Mouse (Mus musculus) hindbrain, postnatal 0 days (tissue): ENCODE measurements around the gene Dlg2. TPM values are rescaled to one million over a fixed set of nuclear protein-coding genes. Genes with fewer than 3 reads are reported as not detected.

ENCODE experiments used
- ATAC-seq: fragments of 200-750 bp; cut with Nextera tagmentation; 2 replicates; pipeline ENCODE4 v1.8.0; 2017; ENCODE audit warnings: mild to moderate bottlenecking, moderate TSS enrichment, moderate library complexity
- DNase-seq: peaks from one replicate; pipeline ENCODE4 v3.0.0-alpha.2; 2015; ENCODE audit warnings: low spot score
- H3K27ac ChIP-seq: fragments of 300-500 bp; sonication (generic); 2 replicates; pipeline ENCODE4 v1.5.1; 2014; ENCODE audit warnings: mild to moderate bottlenecking
- H3K27me3 ChIP-seq: fragments of 300-500 bp; sonication (generic); 2 replicates; pipeline ENCODE4 v1.6.1; 2014; ENCODE audit warnings: low read length, mixed read lengths; ENCODE audit not compliant: insufficient read depth
- H3K36me3 ChIP-seq: fragments of 300-500 bp; sonication (generic); 2 replicates; pipeline ENCODE4 v1.6.1; 2014; ENCODE audit warnings: low read length, mixed read lengths; ENCODE audit not compliant: insufficient read depth
- H3K4me1 ChIP-seq: fragments of 300-500 bp; sonication (generic); 2 replicates; pipeline ENCODE4 v1.6.1; 2014; ENCODE audit warnings: antibody characterized with exemption, low read length, mixed read lengths; ENCODE audit not compliant: insufficient read depth
- H3K4me2 ChIP-seq: fragments of 300-500 bp; sonication (generic); 2 replicates; pipeline ENCODE4 v1.6.1; 2014; ENCODE audit warnings: low read depth, mild to moderate bottlenecking, low read length, moderate library complexity, mixed read lengths
- H3K4me3 ChIP-seq: fragments of 300-500 bp; sonication (generic); 2 replicates; pipeline ENCODE4 v1.5.1; 2014; ENCODE audit warnings: low read length
- H3K9ac ChIP-seq: fragments of 300-500 bp; sonication (generic); replicated peaks from 2 replicates; pipeline ENCODE4 v1.6.1; 2014; ENCODE audit warnings: mild to moderate bottlenecking, low read length, moderate library complexity, mixed read lengths
- H3K9me3 ChIP-seq: fragments of 300-500 bp; sonication (generic); 2 replicates; pipeline ENCODE4 v1.6.1; 2016; ENCODE audit warnings: low read length, mixed read lengths
- CTCF ChIP-seq: IDR thresholded peaks from 2 replicates; pipeline ENCODE4 v1.5.1; 2016; ENCODE audit warnings: antibody characterized with exemption, control low read depth, low read depth
- WGBS: fragments of 180-500 bp; shearing (Covaris S2); extraction: QIAGEN DNeasy Blood & Tissue Kit; methylation state at CpG from one replicate; pipeline ENCODE4 v1.1.7; 2014; 5-methylcytosine and 5-hydroxymethylcytosine counted together
- polyA plus RNA-seq: library from polyadenylated mRNA; unstranded; fragments of >200 nt; fragmentation: Nextera tagmentation; extraction: Ambion mirVana; gene quantifications from 2 replicates; pipeline ENCODE4 v1.2.1, GENCODE M21; 2015
- total RNA-seq: library from RNA; depleted of rRNA; stranded (reverse); fragments of >200 nt; gene quantifications from 2 replicates; pipeline ENCODE4 v1.2.3, GENCODE M21; 2014

Dlg2 gene
- total and polyA plus RNA-seq, 2 experiments from 2014 or later = 20.4 to 113 TPM

DNA sequence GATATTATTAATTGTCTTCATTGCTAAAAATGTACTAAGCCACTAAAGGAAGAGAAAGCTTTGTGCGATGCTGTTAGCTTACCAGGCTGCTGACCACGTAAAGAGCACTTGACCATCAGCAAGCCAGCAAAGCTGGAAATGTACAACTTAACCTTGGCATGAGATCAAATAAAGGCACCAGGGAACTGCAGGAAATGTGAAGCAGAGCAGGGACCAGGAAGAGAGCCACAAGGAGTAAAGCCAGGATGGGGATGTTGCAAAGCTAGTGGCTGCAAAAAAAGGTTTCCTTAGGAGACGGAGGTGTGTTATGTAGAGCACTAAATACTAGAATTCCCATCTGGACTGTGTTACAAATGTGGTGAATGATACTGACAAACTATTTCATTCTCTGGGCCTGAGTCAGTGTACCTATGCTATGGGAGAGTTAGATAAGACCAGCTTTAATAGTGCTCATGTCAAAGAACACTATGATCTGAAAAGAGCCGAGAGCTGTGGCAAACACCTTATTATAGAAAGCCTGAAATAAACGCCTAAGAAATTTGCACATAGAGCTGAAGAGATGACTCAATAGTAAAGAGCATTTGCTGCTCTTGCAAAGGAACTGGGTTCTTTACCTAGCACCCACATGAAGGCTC lies 1638.9 kb downstream of the Dlg2 start:
- no peak for ATAC-seq
- Histone ChIP-seq H3K27ac (no peak overlapping the region), H3K9me3 (no peaks in the 10 kb centered on the region), H3K9ac (no peak overlapping the region), H3K4me2 (no peak overlapping the region), H3K27me3 (no peaks in the 10 kb centered on the region), H3K4me3 (no peak overlapping the region), H3K4me1 (no peaks in the 10 kb centered on the region), H3K36me3 (no peaks in the 10 kb centered on the region)
- WGBS = 89% methylated on average over 5 of the region's 5 CpGs
- TF ChIP-seq CTCF = no peak
- no peak for DNase-seq

DNA sequence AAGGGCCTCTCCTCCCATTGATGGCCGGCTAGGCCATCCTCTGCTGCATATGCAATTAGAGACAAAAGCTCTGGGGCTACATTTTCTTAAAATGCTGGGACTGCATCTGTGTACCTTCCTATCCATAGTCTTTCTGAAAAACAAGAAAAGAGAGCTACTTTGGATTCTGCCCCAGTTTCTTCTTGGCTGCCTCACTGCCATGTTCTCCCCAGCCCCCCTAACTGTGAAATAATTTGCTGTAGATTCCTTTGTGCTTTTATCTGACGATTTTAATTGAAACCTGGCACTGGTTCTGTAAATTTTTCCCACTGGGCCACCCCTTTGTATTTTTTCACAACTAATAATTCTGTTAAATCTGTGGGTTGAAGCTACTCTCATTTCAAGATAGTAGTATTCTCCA lies 1646.8 kb downstream of the Dlg2 start:
- Histone ChIP-seq H3K9ac (no peak overlapping the region), H3K27ac (no peak overlapping the region), H3K36me3 (no peaks in the 10 kb centered on the region), H3K4me1 (no peaks in the 10 kb centered on the region; the same call in 1 of the 2 replicates), H3K27me3 (no peaks in the 10 kb centered on the region), H3K4me3 (no peak overlapping the region), H3K9me3 (no peaks in the 10 kb centered on the region), H3K4me2 (no peak overlapping the region)
- ATAC-seq = no peak
- no peak for TF ChIP-seq CTCF
- WGBS = 28% methylated on average over 2 of the region's 2 CpGs
- no peak for DNase-seq

DNA sequence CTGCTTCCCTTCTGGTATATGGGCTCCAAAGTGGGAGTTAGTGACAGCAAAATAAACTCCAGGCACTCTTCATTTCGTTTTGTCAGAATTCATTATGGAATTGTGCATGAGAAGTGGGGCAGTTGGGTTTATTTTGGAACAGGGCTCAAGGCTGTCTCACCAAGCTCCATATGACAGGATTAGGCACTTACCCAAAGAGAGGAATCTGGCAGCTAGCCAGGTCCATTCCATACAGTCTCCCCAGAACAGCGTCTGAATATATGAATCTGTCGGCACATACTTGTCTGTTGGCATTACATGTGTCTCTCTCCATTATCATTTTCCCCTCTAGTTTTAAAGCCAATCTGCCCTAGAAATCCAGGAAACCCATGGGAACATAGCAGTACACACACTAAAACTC lies 1649.4 kb downstream of the Dlg2 start:
- Histone ChIP-seq H3K9me3 (no peaks in the 10 kb centered on the region), H3K4me2 (no peak overlapping the region), H3K36me3 (no peaks in the 10 kb centered on the region), H3K4me3 (no peak overlapping the region), H3K4me1 (no peaks in the 10 kb centered on the region; the same call in 1 of the 2 replicates), H3K27ac (0 out of 2 replicates have a peak overlapping the region, but pooled peaks have one; percentile 4), H3K9ac (no peak overlapping the region), H3K27me3 (no peaks in the 10 kb centered on the region)
- ATAC-seq (peak; percentile 79), DNase-seq (peak; percentile 73)
- TF ChIP-seq CTCF = no peak
- WGBS = 34% methylated on average over 3 of the region's 3 CpGs

DNA sequence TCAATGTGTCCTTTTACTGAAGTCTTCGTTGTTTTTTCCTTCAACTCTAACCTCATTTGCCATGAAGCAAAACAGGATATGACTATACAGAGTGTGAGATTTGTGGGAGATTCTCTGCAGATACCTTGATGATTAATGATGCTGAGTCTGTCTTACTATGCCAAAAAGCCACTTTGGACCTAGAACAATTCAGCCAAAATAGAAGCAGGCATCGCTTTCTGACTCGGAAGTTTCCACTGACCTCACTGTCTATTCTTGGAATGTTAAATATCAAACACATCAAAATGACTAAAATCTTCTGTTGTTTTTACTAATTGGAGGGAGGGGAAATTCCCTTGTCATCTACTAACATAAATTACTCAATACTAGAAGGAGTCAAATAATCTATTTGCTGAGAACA lies 1657.8 kb downstream of the Dlg2 start:
- Histone ChIP-seq H3K4me3 (no peak overlapping the region), H3K9ac (no peak overlapping the region), H3K4me2 (no peak overlapping the region), H3K9me3 (no peaks in the 10 kb centered on the region), H3K27me3 (no peaks in the 10 kb centered on the region), H3K4me1 (no peaks in the 10 kb centered on the region), H3K27ac (no peak overlapping the region), H3K36me3 (no peaks in the 10 kb centered on the region)
- no peak for ATAC-seq
- TF ChIP-seq CTCF = no peak
- 89% methylated on average over 3 of the region's 3 CpGs for WGBS
- DNase-seq = no peak

DNA sequence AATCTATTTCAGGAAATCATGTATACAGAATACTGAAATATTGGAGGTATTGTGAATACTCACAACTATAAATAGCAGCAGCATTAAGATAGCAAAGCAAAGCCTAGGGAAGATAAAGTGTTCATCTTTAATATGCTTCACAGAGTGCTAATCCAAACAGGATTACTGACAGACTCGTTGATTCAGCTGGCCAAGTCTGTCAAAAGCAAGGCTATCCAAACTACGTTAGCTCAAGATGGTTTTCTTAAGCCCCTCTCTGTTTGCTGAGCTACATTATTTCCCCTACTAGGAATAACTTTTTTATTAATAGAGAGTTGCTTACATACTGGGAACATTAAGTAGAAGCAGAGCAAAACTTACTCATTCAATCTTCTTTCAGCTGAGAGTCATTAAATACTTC lies 1659.2 kb downstream of the Dlg2 start:
- 59% methylated on average over 2 of the region's 2 CpGs for WGBS

DNA sequence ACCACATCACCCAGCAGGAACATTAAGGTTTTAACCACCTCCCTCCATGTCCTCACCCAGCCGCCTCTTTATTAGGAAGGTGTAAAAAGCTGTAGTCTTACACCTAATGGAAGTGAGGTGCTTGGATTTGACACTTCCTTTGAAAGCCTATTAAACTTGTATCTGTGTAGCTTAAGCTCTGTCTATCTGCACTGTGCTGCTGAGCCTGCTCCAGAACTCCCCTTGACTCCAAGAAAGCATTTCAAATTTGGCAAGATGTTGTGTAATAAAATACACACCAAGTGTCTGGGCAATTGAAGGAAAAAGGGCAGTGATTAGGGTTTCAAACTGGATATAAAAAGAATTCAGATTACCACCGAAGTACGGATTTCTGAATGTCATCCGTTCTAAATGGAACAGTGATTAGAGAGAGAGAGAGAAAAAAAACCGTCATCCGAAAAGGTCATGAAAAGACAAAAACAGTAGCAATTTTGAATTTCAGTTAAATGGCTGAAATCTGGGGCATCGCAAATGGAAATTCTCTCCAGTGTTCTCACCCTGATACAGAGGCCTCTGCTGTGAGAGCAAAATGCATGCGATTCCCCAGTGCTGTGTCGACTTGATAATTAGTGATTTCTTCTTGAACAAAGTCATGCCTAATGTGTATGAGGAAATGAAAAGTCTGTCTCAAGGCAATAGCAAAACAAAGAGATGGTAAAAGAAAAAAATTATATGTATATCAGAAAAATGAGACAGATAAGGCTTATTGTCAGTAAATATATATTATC lies 1663.8 kb downstream of the Dlg2 start:
- no peaks in the 10 kb centered on the region for H3K27me3 ChIP-seq
- TF ChIP-seq CTCF = no peak
- no peak for ATAC-seq
- no peaks in the 10 kb centered on the region for H3K36me3 ChIP-seq
- H3K4me2 ChIP-seq = no peak overlapping the region
- H3K9me3 ChIP-seq = no peaks in the 10 kb centered on the region
- no peak overlapping the region for H3K4me3 ChIP-seq
- no peaks in the 10 kb centered on the region for H3K4me1 ChIP-seq
- peak; percentile 32 for DNase-seq
- 64% methylated on average over 9 of the region's 9 CpGs for WGBS
- 0 out of 2 replicates have a peak overlapping the region, but pooled peaks have one; percentile 41 for H3K27ac ChIP-seq
- no peak overlapping the region for H3K9ac ChIP-seq

More for the DNA sequence above, 1659.2 kb downstream of the Dlg2 start:
- no peak for DNase-seq
- no peak for TF ChIP-seq CTCF
- Histone ChIP-seq H3K9ac (no peak overlapping the region), H3K27me3 (no peaks in the 10 kb centered on the region), H3K4me3 (no peak overlapping the region), H3K27ac (no peak overlapping the region), H3K4me1 (no peaks in the 10 kb centered on the region), H3K4me2 (no peak overlapping the region), H3K36me3 (no peaks in the 10 kb centered on the region), H3K9me3 (no peaks in the 10 kb centered on the region)
- no peak for ATAC-seq

DNA sequence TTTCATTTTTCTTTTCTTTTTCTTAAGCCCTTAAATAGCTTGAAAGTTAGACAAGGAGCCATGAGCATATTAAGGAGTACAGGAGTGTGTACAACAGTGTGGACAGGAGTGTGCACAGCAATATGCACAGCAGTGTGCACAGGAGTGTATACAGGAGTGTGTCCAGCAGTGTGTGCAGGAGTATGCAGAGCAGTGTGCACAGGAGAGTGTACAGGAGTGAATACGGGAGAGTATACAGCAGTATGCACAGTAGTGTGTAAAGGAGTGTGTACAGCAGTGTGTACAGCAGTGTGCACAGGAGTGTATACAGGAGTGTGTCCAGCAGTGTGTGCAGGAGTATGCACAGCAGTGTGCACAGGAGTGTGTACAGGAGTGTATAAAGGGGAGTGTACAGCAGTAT lies 1671.0 kb downstream of the Dlg2 start:
- no peak overlapping the region for H3K4me2 ChIP-seq
- H3K9me3 ChIP-seq = no peaks in the 10 kb centered on the region
- no peak overlapping the region for H3K9ac ChIP-seq
- no peak overlapping the region for H3K4me3 ChIP-seq
- ATAC-seq (no peak), DNase-seq (no peak)
- no peak overlapping the region for H3K27ac ChIP-seq
- H3K36me3 ChIP-seq = no peaks in the 10 kb centered on the region
- 97% methylated on average over 1 of the region's 1 CpGs for WGBS
- no peak for TF ChIP-seq CTCF
- H3K4me1 ChIP-seq = no peaks in the 10 kb centered on the region
- H3K27me3 ChIP-seq = no peaks in the 10 kb centered on the region
